Mouse (Mus musculus) heart, postnatal 0 days (tissue): ENCODE measurements around the gene Pde4a.

Source experiments
- CTCF ChIP-seq: IDR thresholded peaks from 2 replicates; pipeline ENCODE4 v1.5.1; 2016; ENCODE audit warnings: antibody characterized with exemption, control low read depth, low read depth
- EP300 ChIP-seq: IDR thresholded peaks from 2 replicates; pipeline ENCODE4 v1.6.1; 2016; ENCODE audit warnings: antibody characterized with exemption, low read depth

DNA sequence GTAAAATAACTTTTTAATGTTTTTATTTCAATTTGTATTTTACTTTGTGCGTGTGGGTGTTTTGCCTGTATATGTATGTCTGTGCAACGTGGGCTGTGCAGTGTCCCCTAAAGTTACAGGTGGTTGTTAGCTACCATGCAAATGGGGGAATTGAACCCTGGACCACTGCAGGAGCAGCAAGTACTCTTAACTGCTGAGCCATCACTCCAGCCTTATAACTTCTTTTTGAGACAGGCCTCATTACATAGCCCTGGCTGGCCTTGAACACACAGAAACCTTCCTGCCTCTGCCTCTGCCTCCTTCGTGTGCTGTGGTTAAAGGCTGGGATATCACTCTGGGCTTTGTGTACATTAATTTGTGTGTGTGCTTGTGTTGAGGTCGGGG lies 73.9 kb downstream of the Pde4a start:
- TF ChIP-seq CTCF (no peak), EP300 (0 out of 2 replicates have a peak, but pooled peaks have one; percentile 7)
